Mouse (Mus musculus): ENCODE results near the gene Gm42417. TPM values are rescaled to one million over a fixed set of nuclear protein-coding genes. Genes with fewer than 3 reads are reported as not detected.

Gm42417 gene
- polyA plus RNA-seq, 1 experiment: not detected

DNA sequence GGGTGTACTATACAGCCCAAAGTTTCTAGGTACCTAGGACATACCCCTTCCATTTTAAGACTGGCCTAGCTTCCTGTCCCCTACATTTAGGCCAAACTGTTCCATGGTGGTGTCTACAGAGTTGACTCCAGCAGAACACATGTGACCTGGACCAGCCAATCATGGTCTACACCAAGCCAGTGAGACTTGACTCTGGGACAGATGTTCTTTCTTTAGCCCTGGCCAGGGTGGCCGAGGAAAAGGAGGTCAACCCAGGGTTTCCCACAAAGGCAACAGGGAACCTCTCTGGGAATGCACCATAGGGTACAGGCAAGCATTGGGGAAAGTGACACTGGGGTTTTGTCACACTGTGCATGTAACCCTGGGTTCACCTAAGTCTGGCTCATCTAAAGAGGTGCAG lies 33.5 kb upstream of the Gm42417 start:
- no peak for TF ChIP-seq CTCF (IDR thresholded peaks at IDR 0.05; ENCODE audit: extremely low read depth, insufficient read depth, insufficient read length, insufficient replicate concordance)
- no peak for TF ChIP-seq POLR2A (IDR thresholded peaks at IDR 0.05; ENCODE audit: low read depth, low read length)
- no peak for DNase-seq (ENCODE audit: low read depth in 1 of 2, low spot score in 2 of 2)
- Histone ChIP-seq H3K27ac (ENCODE audit: insufficient read depth, low read length) (0 out of 2 replicates have a peak overlapping the region, but pooled peaks have one; percentile 22), H3K4me3 (ENCODE audit: extremely low read depth, insufficient read depth, insufficient read length) (no peak overlapping the region), H3K27me3 (ENCODE audit: control insufficient read depth, insufficient read depth, low read length) (no peaks in the 10 kb centered on the region), H3K4me1 (ENCODE audit: control insufficient read depth, insufficient read depth, insufficient read length) (no peaks in the 10 kb centered on the region; the same call in 1 of the 2 replicates), H3K36me3 (ENCODE audit: control insufficient read depth, insufficient read depth, low read length) (no peaks in the 10 kb centered on the region)
- WGBS: 83% methylated on average over 1 of the region's 1 CpGs

- H3K36me3 ChIP-seq (ENCODE audit: control insufficient read depth, insufficient read depth, low read length): no peaks in the 10 kb centered on the region
- peak overlapping the region; percentile 22 for H3K27ac ChIP-seq (ENCODE audit: insufficient read depth, low read length)
- TF ChIP-seq CTCF (IDR thresholded peaks at IDR 0.05; ENCODE audit: extremely low read depth, insufficient read depth, insufficient read length, insufficient replicate concordance): no peak
- no peak for TF ChIP-seq POLR2A (IDR thresholded peaks at IDR 0.05; ENCODE audit: low read depth, low read length)
- DNase-seq (ENCODE audit: low read depth in 1 of 2, low spot score in 2 of 2): no peak
- H3K4me1 ChIP-seq (ENCODE audit: control insufficient read depth, insufficient read depth, insufficient read length): no peaks in the 10 kb centered on the region; the same call in 1 of the 2 replicates
- H3K4me3 ChIP-seq (ENCODE audit: extremely low read depth, insufficient read depth, insufficient read length): no peak overlapping the region
- WGBS: 64% methylated on average over 2 of the region's 2 CpGs
- no peaks in the 10 kb centered on the region for H3K27me3 ChIP-seq (ENCODE audit: control insufficient read depth, insufficient read depth, low read length)
These were observed 33.0 kb upstream of the Gm42417 start for GRCm38 (mm10) chr1:36572140-36572700.

DNA sequence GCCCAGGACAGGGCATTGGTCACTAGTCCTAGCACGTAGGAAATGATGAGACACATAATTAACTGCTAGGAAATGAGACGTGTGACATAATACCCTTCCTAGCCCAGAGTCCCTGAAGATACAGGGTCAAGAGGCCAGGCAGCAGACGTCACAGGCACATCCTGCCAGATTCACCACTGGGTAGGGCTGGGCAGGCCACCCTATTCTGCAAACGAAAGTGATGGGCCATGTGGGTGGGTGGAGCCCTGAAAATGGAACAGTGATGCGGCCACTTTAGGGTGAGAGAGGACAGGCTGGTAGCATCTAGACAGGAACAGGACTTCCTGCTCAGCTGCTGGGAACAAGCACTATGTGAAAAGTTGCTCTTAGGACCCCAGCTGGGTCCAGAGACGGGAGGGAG lies 32.4 kb upstream of the Gm42417 start:
- no peak for TF ChIP-seq POLR2A (IDR thresholded peaks at IDR 0.05; ENCODE audit: low read depth, low read length)
- TF ChIP-seq CTCF (IDR thresholded peaks at IDR 0.05; ENCODE audit: extremely low read depth, insufficient read depth, insufficient read length, insufficient replicate concordance): no peak
- Histone ChIP-seq H3K36me3 (ENCODE audit: control insufficient read depth, insufficient read depth, low read length) (no peaks in the 10 kb centered on the region), H3K4me1 (ENCODE audit: control insufficient read depth, insufficient read depth, insufficient read length) (no peaks in the 10 kb centered on the region; the same call in 1 of the 2 replicates), H3K27me3 (ENCODE audit: control insufficient read depth, insufficient read depth, low read length) (no peaks in the 10 kb centered on the region), H3K4me3 (ENCODE audit: extremely low read depth, insufficient read depth, insufficient read length) (no peak overlapping the region), H3K27ac (ENCODE audit: insufficient read depth, low read length) (peak overlapping the region; percentile 22)
- WGBS: 31% methylated on average over 6 of the region's 6 CpGs
- DNase-seq (ENCODE audit: low read depth in 1 of 2, low spot score in 2 of 2): no peak

DNA sequence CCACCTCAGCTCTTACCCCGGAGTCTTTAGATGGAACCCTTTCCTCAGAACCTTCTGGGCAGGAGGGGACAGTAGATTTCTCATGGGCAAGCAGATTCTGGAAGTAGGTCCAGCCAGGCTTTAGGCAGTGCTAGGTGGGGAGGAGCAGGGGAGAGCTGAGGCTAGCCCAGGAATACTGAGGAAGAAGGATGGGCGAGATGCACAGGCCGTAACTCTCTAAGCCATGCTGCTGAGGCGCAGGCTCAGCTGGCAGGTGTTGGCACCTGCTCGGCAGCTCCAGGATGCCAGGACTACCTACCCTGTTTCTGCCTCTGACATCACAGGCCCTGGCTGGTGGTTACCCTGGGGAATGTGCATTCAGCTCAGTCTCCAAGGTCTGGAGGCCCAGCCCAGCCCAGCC lies 31.1 kb upstream of the Gm42417 start:
- Histone ChIP-seq H3K4me3 (ENCODE audit: extremely low read depth, insufficient read depth, insufficient read length) (no peak overlapping the region), H3K27ac (ENCODE audit: insufficient read depth, low read length) (peak overlapping the region; percentile 56), H3K27me3 (ENCODE audit: control insufficient read depth, insufficient read depth, low read length) (no peaks in the 10 kb centered on the region), H3K36me3 (ENCODE audit: control insufficient read depth, insufficient read depth, low read length) (no peaks in the 10 kb centered on the region), H3K4me1 (ENCODE audit: control insufficient read depth, insufficient read depth, insufficient read length) (no peaks in the 10 kb centered on the region; the same call in 1 of the 2 replicates)
- no peak for DNase-seq (ENCODE audit: low read depth in 1 of 2, low spot score in 2 of 2)
- 93% methylated on average over 5 of the region's 5 CpGs for WGBS
- no peak for TF ChIP-seq POLR2A (IDR thresholded peaks at IDR 0.05; ENCODE audit: low read depth, low read length)
- TF ChIP-seq CTCF (IDR thresholded peaks at IDR 0.05; ENCODE audit: extremely low read depth, insufficient read depth, insufficient read length, insufficient replicate concordance): no peak

DNA sequence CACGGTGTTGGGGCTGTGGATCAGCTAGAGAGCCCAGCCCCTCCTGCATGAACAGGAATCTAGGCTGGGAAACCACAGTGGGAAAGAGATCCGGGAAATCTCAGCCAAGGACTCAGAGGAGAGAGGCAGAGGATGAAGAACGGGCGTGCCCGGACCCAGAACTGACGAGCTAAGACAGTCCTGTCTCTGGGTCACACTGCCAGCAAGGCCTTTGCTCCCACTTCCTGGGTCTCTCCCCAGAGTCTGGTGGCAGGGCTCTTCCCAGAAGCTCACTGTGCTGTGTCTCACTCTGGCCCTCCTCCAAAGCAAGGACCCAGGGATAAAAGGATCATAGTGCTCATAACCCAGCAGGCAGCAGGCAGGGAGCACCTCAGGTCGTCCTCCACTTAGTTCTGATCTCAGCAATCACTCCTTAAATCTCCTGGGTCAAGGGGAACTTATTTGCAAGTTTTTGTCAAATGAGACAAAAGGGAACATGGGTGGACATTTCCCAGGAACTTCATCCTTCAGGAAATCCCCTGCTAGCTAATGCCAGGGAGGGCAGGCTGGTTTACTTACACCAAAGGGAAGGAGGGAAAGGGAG lies 30.6 kb upstream of the Gm42417 start:
- WGBS: 66% methylated on average over 7 of the region's 7 CpGs
- Histone ChIP-seq H3K4me1 (ENCODE audit: control insufficient read depth, insufficient read depth, insufficient read length) (no peaks in the 10 kb centered on the region; the same call in 1 of the 2 replicates), H3K4me3 (ENCODE audit: extremely low read depth, insufficient read depth, insufficient read length) (no peak overlapping the region), H3K27me3 (ENCODE audit: control insufficient read depth, insufficient read depth, low read length) (no peaks in the 10 kb centered on the region), H3K36me3 (ENCODE audit: control insufficient read depth, insufficient read depth, low read length) (no peaks in the 10 kb centered on the region), H3K27ac (ENCODE audit: insufficient read depth, low read length) (peak overlapping the region; percentile 56)
- no peak for TF ChIP-seq POLR2A (IDR thresholded peaks at IDR 0.05; ENCODE audit: low read depth, low read length)
- no peak for TF ChIP-seq CTCF (IDR thresholded peaks at IDR 0.05; ENCODE audit: extremely low read depth, insufficient read depth, insufficient read length, insufficient replicate concordance)
- DNase-seq (ENCODE audit: low read depth in 1 of 2, low spot score in 2 of 2): no peak

GRCm38 (mm10) chr1:36568776-36569175 lies 29.5 kb upstream of the Gm42417 start:
- Histone ChIP-seq H3K4me1 (ENCODE audit: control insufficient read depth, insufficient read depth, insufficient read length) (no peaks in the 10 kb centered on the region; the same call in 1 of the 2 replicates), H3K27ac (ENCODE audit: insufficient read depth, low read length) (peak overlapping the region; percentile 56; the same call in 1 of the 2 replicates)
- WGBS: 81% methylated on average over 4 of the region's 4 CpGs

More at GRCm38 (mm10) chr1:36568776-36569175, 29.5 kb upstream of the Gm42417 start:
- H3K27me3 ChIP-seq (ENCODE audit: control insufficient read depth, insufficient read depth, low read length): no peaks in the 10 kb centered on the region
- no peak overlapping the region for H3K4me3 ChIP-seq (ENCODE audit: extremely low read depth, insufficient read depth, insufficient read length)
- DNase-seq (ENCODE audit: low read depth in 1 of 2, low spot score in 2 of 2): no peak
- no peaks in the 10 kb centered on the region for H3K36me3 ChIP-seq (ENCODE audit: control insufficient read depth, insufficient read depth, low read length)
- TF ChIP-seq POLR2A (IDR thresholded peaks at IDR 0.05; ENCODE audit: low read depth, low read length) (no peak), CTCF (IDR thresholded peaks at IDR 0.05; ENCODE audit: extremely low read depth, insufficient read depth, insufficient read length, insufficient replicate concordance) (no peak)

All from spleen, adult 2 months (tissue).